Mouse (Mus musculus): Measurements from ENCODE around the gene Exosc2.

GRCm38 (mm10) chr2:31720783-31721182, 50.3 kb downstream of the Exosc2 start:
- TF ChIP-seq CTCF (IDR thresholded peaks at IDR 0.05; ENCODE audit: low read depth, low read length): no peak
- no peak for TF ChIP-seq EP300 (IDR thresholded peaks at IDR 0.05; ENCODE audit: insufficient read depth, low read depth, low read length)
- no peak for TF ChIP-seq POLR2A (IDR thresholded peaks at IDR 0.05; ENCODE audit: insufficient read depth, low read length)

All from ES-Bruce4 (cell line).